Mouse (Mus musculus): ENCODE measurements around the gene Gm11444.

Gm11444 gene

GRCm38 (mm10) chr11:85850233-85850632 is at the start of gene Gm11444:
Gm11444 (minus strand) TSS chr11:85850333.
- no peak for DNase-seq (ENCODE audit: extremely low read depth, low read depth, low spot score)

DNA sequence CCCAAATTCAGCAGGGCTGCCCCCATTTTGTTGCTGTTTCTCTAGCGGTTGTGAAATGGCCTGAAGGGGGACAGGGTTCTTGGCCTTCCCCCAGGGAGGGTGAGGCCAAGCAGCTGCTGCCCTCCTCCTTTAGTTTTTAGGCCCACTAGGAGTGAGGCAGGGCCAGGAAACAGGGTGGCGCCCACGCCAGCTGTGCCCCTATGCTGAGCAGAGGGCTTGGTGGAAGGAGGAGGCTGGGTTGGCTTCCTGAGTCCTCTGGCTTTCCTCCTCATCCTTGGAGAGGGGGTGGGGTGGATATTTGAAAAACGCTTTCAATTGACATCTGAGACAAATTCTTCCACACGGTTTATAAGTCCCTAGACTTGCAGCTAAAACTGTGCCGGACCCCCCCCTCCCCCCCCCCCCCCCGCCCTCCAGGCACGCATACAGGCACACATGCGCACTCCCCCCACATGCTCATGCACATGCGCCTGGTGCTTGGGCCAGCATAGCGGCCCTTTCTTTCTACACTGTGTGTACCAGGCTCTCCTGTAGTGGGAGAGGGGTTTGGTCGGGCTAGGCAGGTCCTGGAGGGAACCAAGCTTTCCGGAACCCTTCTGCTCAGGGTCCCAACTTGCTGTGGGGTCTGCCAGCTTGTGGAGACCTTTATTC is 46.3 kb upstream of the Gm11444 start:
- DNase-seq (ENCODE audit: extremely low read depth, low read depth, low spot score), result no peak

GRCm38 (mm10) chr11:85894731-85895545 is 44.8 kb upstream of the Gm11444 start:
- no peak for DNase-seq (ENCODE audit: extremely low read depth, low read depth, low spot score)

DNA sequence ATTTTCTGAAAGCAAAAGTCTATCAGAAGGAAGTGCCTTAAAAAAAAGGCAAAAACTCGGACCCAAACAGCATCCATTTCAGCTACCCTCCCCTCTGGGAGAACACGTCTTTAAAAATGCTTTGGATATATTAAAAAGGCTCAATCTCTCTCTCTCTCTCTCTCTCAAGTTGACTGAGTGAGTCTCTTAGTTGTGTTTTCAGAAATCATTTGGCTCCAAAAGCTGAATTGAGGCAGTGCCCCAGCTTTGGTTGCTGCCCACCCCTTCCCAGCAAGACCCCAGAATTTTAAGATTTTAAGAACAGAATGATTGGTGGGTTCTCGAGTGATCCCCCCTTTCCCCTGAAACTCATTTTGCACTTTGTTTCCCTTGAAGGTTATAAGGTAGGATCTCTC is 44.0 kb upstream of the Gm11444 start:
- DNase-seq (ENCODE audit: extremely low read depth, low read depth, low spot score), result no peak

DNA sequence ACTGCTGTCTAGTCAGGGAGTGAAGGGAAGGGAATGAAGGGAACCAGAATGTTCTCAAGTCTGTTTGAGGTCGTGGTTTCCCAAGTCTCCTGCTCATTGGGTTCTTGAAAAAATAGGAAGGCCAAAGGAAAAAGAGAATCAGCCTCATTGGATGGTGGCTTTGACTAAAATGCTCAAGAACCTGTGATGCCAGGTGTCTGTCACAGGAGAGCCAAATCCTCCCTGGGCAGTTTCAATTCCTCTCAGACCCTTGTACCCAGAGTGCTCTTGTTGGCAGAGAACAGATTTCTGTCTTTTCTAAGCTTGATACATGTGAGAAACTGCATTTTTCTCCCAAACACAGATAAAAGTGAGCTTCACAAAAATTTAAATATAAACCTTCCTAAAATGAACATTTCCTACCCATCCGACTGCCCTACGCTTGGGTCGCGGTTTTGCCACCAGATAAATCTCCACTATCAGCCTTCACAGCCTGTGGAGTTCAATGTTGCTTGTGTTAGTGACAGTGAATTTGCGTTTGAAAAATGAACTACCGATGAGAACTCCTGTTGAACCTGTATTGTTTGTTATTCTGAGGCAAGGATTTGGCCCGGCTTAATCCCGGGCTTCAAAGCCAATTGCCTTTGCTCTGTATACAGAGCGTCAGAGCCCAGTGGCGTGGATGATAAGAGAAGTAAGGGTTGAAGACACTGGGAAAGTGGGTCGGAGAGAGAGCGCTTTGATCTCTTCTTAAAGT is 43.4 kb upstream of the Gm11444 start:
- no peak for DNase-seq (ENCODE audit: extremely low read depth, low read depth, low spot score)

- no peak for DNase-seq (ENCODE audit: extremely low read depth, low read depth, low spot score)
Observed at GRCm38 (mm10) chr11:85892771-85893170, 42.6 kb upstream of the Gm11444 start.

- no peak for DNase-seq (ENCODE audit: extremely low read depth, low read depth, low spot score)
Observed at GRCm38 (mm10) chr11:85891692-85892040, 41.5 kb upstream of the Gm11444 start.

- no peak for DNase-seq (ENCODE audit: extremely low read depth, low read depth, low spot score)
Observed at GRCm38 (mm10) chr11:85891010-85891691, 41.0 kb upstream of the Gm11444 start.

DNA sequence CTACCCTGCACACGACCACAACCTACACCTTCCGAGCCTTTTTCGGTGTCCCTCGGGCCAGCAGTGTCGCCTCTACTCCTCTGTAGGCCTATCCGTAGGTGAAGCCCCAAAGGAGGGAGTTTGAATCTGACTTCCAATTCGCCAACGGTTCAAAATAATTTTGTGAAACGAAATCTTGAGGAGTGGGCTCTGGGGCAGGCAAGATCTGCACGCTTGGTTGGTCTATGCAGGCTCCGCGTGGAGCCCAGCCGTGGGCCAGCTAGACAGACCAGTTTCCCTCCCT is 40.4 kb upstream of the Gm11444 start:
- no peak for DNase-seq (ENCODE audit: extremely low read depth, low read depth, low spot score)

GRCm38 (mm10) chr11:85889730-85890562 is 39.8 kb upstream of the Gm11444 start:
- no peak for DNase-seq (ENCODE audit: extremely low read depth, low read depth, low spot score)

GRCm38 (mm10) chr11:85889056-85889729 is 39.1 kb upstream of the Gm11444 start:
- no peak for DNase-seq (ENCODE audit: extremely low read depth, low read depth, low spot score)

- DNase-seq (ENCODE audit: extremely low read depth, low read depth, low spot score), result no peak
Observed at GRCm38 (mm10) chr11:85888451-85888961, 38.4 kb upstream of the Gm11444 start.

DNA sequence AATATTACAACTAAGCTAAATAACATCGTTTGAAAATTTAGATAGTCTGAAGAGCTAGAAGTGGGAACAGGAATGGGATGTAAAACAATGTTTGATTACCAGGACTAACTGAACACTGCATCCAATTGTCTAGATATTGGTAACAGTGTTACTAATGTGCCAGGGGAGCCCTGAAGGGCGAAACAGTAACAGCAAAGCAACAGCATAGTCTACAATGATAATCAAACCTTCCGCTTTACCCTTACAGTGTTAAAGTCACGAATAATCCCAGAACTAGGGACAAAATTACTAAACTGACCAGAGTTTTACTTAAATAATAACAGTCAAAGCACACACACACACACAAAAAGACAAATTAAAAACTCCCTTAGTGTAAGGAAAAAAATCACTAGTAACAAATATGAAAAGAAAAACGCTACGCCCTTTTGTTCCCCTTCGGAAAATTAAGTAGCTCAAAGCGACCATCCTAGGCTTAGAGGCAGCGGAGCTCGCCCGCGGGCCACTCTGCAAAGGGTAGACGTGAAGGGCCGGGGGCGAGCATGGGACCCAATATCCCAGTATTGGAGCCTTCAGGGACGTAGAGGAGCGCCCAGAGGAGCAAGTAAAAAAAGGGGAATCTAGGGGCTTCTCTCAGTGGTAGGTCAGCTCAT is 37.8 kb upstream of the Gm11444 start:
- DNase-seq (ENCODE audit: extremely low read depth, low read depth, low spot score), result no peak

- no peak for DNase-seq (ENCODE audit: extremely low read depth, low read depth, low spot score)
Observed at GRCm38 (mm10) chr11:85887273-85887672, 37.1 kb upstream of the Gm11444 start.

GRCm38 (mm10) chr11:85886429-85886785 is 36.3 kb upstream of the Gm11444 start:
- no peak for DNase-seq (ENCODE audit: extremely low read depth, low read depth, low spot score)

- no peak for DNase-seq (ENCODE audit: extremely low read depth, low read depth, low spot score)
Observed at GRCm38 (mm10) chr11:85885665-85886428, 35.7 kb upstream of the Gm11444 start, which contains the start of gene Tbx4. Tbx4 (plus strand) TSS chr11:85886422.

DNA sequence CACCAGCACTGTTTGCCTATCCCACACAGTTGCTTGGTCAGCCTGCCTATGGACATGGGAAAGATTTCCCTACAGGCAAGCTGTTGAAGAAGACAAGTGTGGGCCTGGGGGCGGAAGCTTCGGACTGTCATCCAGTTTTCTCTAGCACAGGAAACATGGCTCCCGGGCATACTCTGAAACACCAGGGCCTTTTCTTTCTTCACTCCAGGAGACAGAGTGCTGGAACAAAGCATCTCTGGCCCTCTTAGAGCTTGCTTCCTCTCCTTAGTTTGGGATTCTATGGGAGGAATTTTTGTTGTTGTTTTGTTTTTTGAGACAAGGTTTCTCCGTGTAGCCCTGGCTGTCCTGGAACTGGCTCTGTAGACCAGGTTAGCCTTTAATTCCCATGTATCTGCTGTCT is 34.4 kb upstream of the Gm11444 start:
- no peak for DNase-seq (ENCODE audit: extremely low read depth, low read depth, low spot score)

- no peak for DNase-seq (ENCODE audit: extremely low read depth, low read depth, low spot score)
Observed at GRCm38 (mm10) chr11:85876059-85876788, 26.1 kb upstream of the Gm11444 start.

Measured in fat pad, adult 2 months (tissue).